1 mouse cellular context compared by ENCODE assay signal in the genomic region with DNA sequence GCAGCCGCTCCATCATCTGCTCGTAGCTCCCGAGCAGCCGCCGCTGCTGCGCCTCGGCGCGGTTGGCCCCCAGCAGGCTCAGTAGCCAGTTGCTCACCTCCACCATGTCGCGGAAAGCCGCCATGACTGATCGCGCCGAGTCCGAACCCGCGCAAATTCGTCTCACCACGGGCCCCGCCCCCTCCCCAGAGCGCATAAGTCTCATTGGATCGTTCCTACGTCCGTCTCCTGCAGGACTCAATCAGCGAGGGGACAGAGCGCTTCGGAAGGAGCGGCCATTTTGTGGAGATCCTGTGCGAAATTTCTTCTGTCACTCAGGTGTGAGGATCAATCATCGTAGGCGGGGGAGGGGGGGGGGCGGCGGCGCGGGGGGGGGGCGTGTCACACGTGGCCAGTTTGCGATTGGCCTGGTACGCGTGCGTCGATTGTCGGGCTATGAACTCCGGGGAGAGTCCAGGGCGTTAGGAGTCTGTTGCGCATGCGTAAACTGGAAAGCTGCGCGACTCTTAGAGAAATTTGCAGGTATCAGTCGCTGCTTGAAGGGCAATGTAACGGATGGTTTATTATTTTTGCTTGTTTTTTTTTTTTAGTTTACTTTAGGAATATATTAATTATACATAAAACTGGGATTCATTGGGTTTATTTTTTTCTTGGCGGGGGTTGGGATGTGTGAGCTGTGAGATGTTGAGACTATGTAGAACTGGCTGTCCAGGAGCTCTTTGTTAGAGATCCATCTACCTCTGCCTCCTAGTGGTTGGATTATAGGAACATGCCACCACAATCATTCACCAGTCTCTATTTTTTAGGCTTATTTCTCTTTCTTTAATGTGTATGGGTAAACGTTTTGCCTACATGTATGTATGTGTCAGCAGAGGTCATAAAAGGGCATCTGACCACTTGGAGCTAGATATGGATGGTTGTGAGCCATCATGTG.
A peak's percentile ranks its signal among the peaks of the same experiment; 100 is the strongest.
TF ChIP-seq lines count a peak whose summit lies in the region.

Gene Spc24, minus strand, starts transcription at position 149 of the 934 bp plus-strand sequence.

TF ChIP-seq in CH12.LX, 34 proteins besides CTCF, POLR2A, EP300 and RAD21 (continued from another document):
- peak; percentile 86 for TF ChIP-seq NRF1 (IDR thresholded peaks at IDR 0.05; ENCODE audit: low read depth, low read length)
- peak; percentile 87 for TF ChIP-seq CHD2 (IDR thresholded peaks at IDR 0.05; ENCODE audit: low read length)
- TF ChIP-seq MAX (IDR thresholded peaks at IDR 0.05; ENCODE audit: low read length), result peak; percentile 42; the same call in 1 of the 2 replicates
- TF ChIP-seq ZC3H11A (IDR thresholded peaks at IDR 0.05; ENCODE audit: low read depth, low read length), result 0 out of 2 replicates have a peak, but pooled peaks have one; percentile 8
- TF ChIP-seq SIN3A (IDR thresholded peaks at IDR 0.05; ENCODE audit: low read length), result peak; percentile 64; the same call in 1 of the 2 replicates
- TF ChIP-seq MAZ (IDR thresholded peaks at IDR 0.05; ENCODE audit: low read depth, low read length), result 0 out of 2 replicates have a peak, but pooled peaks have one; percentile 38
- TF ChIP-seq PAX5 (IDR thresholded peaks at IDR 0.05; ENCODE audit: low read length), result no peak
- TF ChIP-seq CHD1 (IDR thresholded peaks at IDR 0.05; ENCODE audit: low read depth, low read length), result no peak
- TF ChIP-seq E2F4 (IDR thresholded peaks at IDR 0.05; ENCODE audit: insufficient replicate concordance, low read depth, low read length), result peak; percentile 90; the same call in 1 of the 2 replicates
- TF ChIP-seq TCF12 (IDR thresholded peaks at IDR 0.05; ENCODE audit: low read depth, low read length), result peak; percentile 81
- peak; percentile 47; the same call in 1 of the 2 replicates for TF ChIP-seq JUND (conservative IDR thresholded peaks at IDR 0.05; ENCODE audit: low read depth, low read length)
- TF ChIP-seq USF1 (IDR thresholded peaks at IDR 0.05; ENCODE audit: low read depth, low read length), result peak; percentile 42
- peak; percentile 49 for TF ChIP-seq IRF4 (IDR thresholded peaks at IDR 0.05; ENCODE audit: low read depth, low read length)
- TF ChIP-seq NELFE (IDR thresholded peaks at IDR 0.05; ENCODE audit: low read depth, low read length), result peak; percentile 78
- peak; percentile 39; the same call in 1 of the 2 replicates for TF ChIP-seq KAT2A (IDR thresholded peaks at IDR 0.05; ENCODE audit: insufficient replicate concordance, low read length)
- peak; percentile 65 for TF ChIP-seq SMC3 (IDR thresholded peaks at IDR 0.05; ENCODE audit: low read depth, low read length)
- TF ChIP-seq BHLHE40 (IDR thresholded peaks at IDR 0.05; ENCODE audit: low read depth, low read length), result peak; percentile 56; the same call in 1 of the 2 replicates
- no peak for TF ChIP-seq GABPA (IDR thresholded peaks at IDR 0.05; ENCODE audit: insufficient replicate concordance, low read depth, low read length)
TF ChIP-seq in CH12.LX: peak in this region for 22.
